Comparison of ENCODE assay signal across 9 mouse cellular contexts in genomic region chr15:99527629-99528353, GRCm38 (mm10). TPM values are rescaled to one million over a fixed set of nuclear protein-coding genes. Genes with fewer than 3 reads are reported as not detected.
DNase-seq lines count a peak whose midpoint lies in the region; ATAC-seq and TF ChIP-seq lines count a peak whose summit lies in the region.
"Had no signal": no experiment of that assay in that cellular context is flagged by ENCODE, and none has a peak within 500 bp of the region (broad histone marks: within the 10 kb centered on the region; RNA-seq: fewer than 3 reads in every experiment).

Gene Faim2 (minus strand): TSS chr15:99528165.

- H3K4me3 ChIP-seq in forebrain, embryonic 16.5 days (replicated peaks; ENCODE audit: low read length), result peak within 1 kb of the TSS; percentile 42
- peak within 1 kb of the TSS; percentile 56 for H3K4me3 ChIP-seq in olfactory bulb, adult 2 months (ENCODE audit: insufficient read depth, low read depth, low read length)
- H3K4me3 ChIP-seq: limb, embryonic 13.5 days had no signal

- peak; percentile 82 for ATAC-seq in forebrain, embryonic 16.5 days

- peaks cover 25% of the 10 kb centered on the region for H3K4me1 ChIP-seq in forebrain, embryonic 16.5 days (replicated peaks; ENCODE audit: control insufficient read depth, insufficient read depth, low read length)
- H3K4me1 ChIP-seq in olfactory bulb, adult 2 months (ENCODE audit: control insufficient read depth, insufficient read depth, low read length), result peaks cover 37% of the 10 kb centered on the region

- no peaks in the 10 kb centered on the region for H3K27me3 ChIP-seq in forebrain, embryonic 16.5 days (replicated peaks; ENCODE audit: control insufficient read depth, insufficient read depth, low read length)

- H3K27ac ChIP-seq in forebrain, embryonic 16.5 days (ENCODE audit: low read length), result peak within 1 kb of the TSS; percentile 70
- H3K27ac ChIP-seq in olfactory bulb, adult 2 months (ENCODE audit: insufficient read depth, low read depth, low read length), result peak within 1 kb of the TSS; percentile 98
- H3K27ac ChIP-seq: limb, embryonic 13.5 days had no signal

- peak; percentile 62 for TF ChIP-seq POLR2A in olfactory bulb, adult 2 months (IDR thresholded peaks at IDR 0.05; ENCODE audit: insufficient read depth, low read depth, low read length)

- H3K36me3 ChIP-seq in forebrain, embryonic 16.5 days (ENCODE audit: control insufficient read depth, insufficient read depth), result no peaks in the 10 kb centered on the region
- H3K36me3 ChIP-seq: limb, embryonic 13.5 days had no signal

- peak within 1 kb of the TSS; percentile 63 for H3K4me2 ChIP-seq in forebrain, embryonic 16.5 days (ENCODE audit: low read length)
- H3K4me2 ChIP-seq: limb, embryonic 13.5 days had no signal

- peak; percentile 54 for DNase-seq in ZHBTc4 (ENCODE audit: low read depth, low spot score)
- peak; percentile 91 for DNase-seq in cerebellum, adult 18-20 months
- peak; percentile 75 for DNase-seq in left cerebral cortex, adult 11 months (ENCODE audit: low spot score)
- no peak for DNase-seq in kidney, adult 18-20 months
- DNase-seq in urinary bladder, postnatal 10 days (ENCODE audit: low spot score), result no peak
- no peak for DNase-seq in spleen, postnatal 10 days (ENCODE audit: low spot score in 2 of 2)

- no peaks in the 10 kb centered on the region for H3K9me3 ChIP-seq in forebrain, embryonic 16.5 days (ENCODE audit: control insufficient read depth, low read length)
- H3K9me3 ChIP-seq: limb, embryonic 13.5 days had no signal

- no peak for TF ChIP-seq CTCF in olfactory bulb, adult 2 months (IDR thresholded peaks at IDR 0.05; ENCODE audit: insufficient read depth, low read depth, low read length)

- 10% methylated on average over 27 of the region's 27 CpGs for WGBS in forebrain, embryonic 16.5 days
- WGBS in olfactory bulb, adult 2 months, result 4% methylated on average over 27 of the region's 27 CpGs

- H3K9ac ChIP-seq in forebrain, embryonic 16.5 days (replicated peaks; ENCODE audit: low read depth, low read length), result peak within 1 kb of the TSS; percentile 62
- H3K9ac ChIP-seq: limb, embryonic 13.5 days had no signal

RNA-seq across cellular contexts. Expression of gene Faim2, which starts in this region (rescaled TPM):
- 20.8 and 29.8 TPM in 2 replicates for polyA plus RNA-seq in forebrain, embryonic 16.5 days (2015; fragmentation: Nextera tagmentation; extraction: Ambion mirVana)
- not detected in 2 replicates for polyA plus RNA-seq in olfactory bulb, adult 2 months (2012; ENCODE audit: insufficient read depth, insufficient read length, low replicate concordance, missing spikeins)

Comparison
In these comparisons a context has a peak if more than half of its experiments do, and no peak if none do; other contexts are left out.
1. DNase-seq: peak in ZHBTc4 (single experiment), cerebellum, adult 18-20 months (2 of 2) and left cerebral cortex, adult 11 months (single experiment); none in kidney, adult 18-20 months (single experiment), urinary bladder, postnatal 10 days (single experiment) and spleen, postnatal 10 days (0 of 2).